Mouse (Mus musculus): Measurements from ENCODE around the gene Mllt3. TPM values are rescaled to one million over a fixed set of nuclear protein-coding genes. Genes with fewer than 3 reads are reported as not detected.

The Mllt3 gene
- total and polyA plus RNA-seq, 2 experiments from 2014 or later: 5.1 to 13.5 TPM

GRCm38 (mm10) chr4:87806196-87806987, 226.8 kb downstream of the Mllt3 start:
- Histone ChIP-seq H3K4me3 (ENCODE audit: low read depth, low read length) (no peak overlapping the region), H3K9ac (replicated peaks; ENCODE audit: low read depth, low read length) (no peak overlapping the region), H3K9me3 (replicated peaks; ENCODE audit: control insufficient read depth, low read length) (no peaks in the 10 kb centered on the region), H3K4me2 (ENCODE audit: low read depth, low read length) (peak overlapping the region; percentile 28; the same call in 1 of the 2 replicates), H3K27me3 (ENCODE audit: control insufficient read depth, insufficient read depth, low read length) (no peaks in the 10 kb centered on the region), H3K4me1 (ENCODE audit: control insufficient read depth, insufficient read depth) (peaks cover 22% of the 10 kb centered on the region), H3K36me3 (replicated peaks; ENCODE audit: control insufficient read depth, insufficient read depth, low read length) (no peaks in the 10 kb centered on the region), H3K27ac (ENCODE audit: low read depth) (peak overlapping the region; percentile 56)
- DNase-seq (ENCODE audit: low spot score) (no peak), ATAC-seq (ENCODE audit: insufficient read depth, low read depth) (no peak; the same call in 1 of the 2 replicates)
- 11% methylated on average over 6 of the region's 6 CpGs for WGBS
- TF ChIP-seq EP300 (IDR thresholded peaks at IDR 0.05; ENCODE audit: low read depth): no peak
- TF ChIP-seq CTCF (IDR thresholded peaks at IDR 0.05; ENCODE audit: low read depth): no peak

GRCm38 (mm10) chr4:87804576-87804975, 228.6 kb downstream of the Mllt3 start:
- Histone ChIP-seq H3K4me2 (ENCODE audit: low read depth, low read length) (no peak overlapping the region), H3K36me3 (replicated peaks; ENCODE audit: control insufficient read depth, insufficient read depth, low read length) (no peaks in the 10 kb centered on the region), H3K4me1 (ENCODE audit: control insufficient read depth, insufficient read depth) (peaks cover 22% of the 10 kb centered on the region), H3K27me3 (ENCODE audit: control insufficient read depth, insufficient read depth, low read length) (no peaks in the 10 kb centered on the region), H3K9ac (replicated peaks; ENCODE audit: low read depth, low read length) (no peak overlapping the region), H3K9me3 (replicated peaks; ENCODE audit: control insufficient read depth, low read length) (no peaks in the 10 kb centered on the region), H3K4me3 (ENCODE audit: low read depth, low read length) (no peak overlapping the region), H3K27ac (ENCODE audit: low read depth) (no peak overlapping the region)
- ATAC-seq (ENCODE audit: insufficient read depth, low read depth): no peak
- 45% methylated on average over 3 of the region's 3 CpGs for WGBS
- DNase-seq (ENCODE audit: low spot score): no peak
- no peak for TF ChIP-seq EP300 (IDR thresholded peaks at IDR 0.05; ENCODE audit: low read depth)
- TF ChIP-seq CTCF (IDR thresholded peaks at IDR 0.05; ENCODE audit: low read depth): no peak

GRCm38 (mm10) chr4:87803313-87803712, 229.9 kb downstream of the Mllt3 start:
- Histone ChIP-seq H3K27me3 (ENCODE audit: control insufficient read depth, insufficient read depth, low read length) (no peaks in the 10 kb centered on the region), H3K4me3 (ENCODE audit: low read depth, low read length) (no peak overlapping the region), H3K27ac (ENCODE audit: low read depth) (no peak overlapping the region), H3K4me1 (ENCODE audit: control insufficient read depth, insufficient read depth) (peaks cover 22% of the 10 kb centered on the region), H3K9me3 (replicated peaks; ENCODE audit: control insufficient read depth, low read length) (no peaks in the 10 kb centered on the region), H3K4me2 (ENCODE audit: low read depth, low read length) (no peak overlapping the region), H3K9ac (replicated peaks; ENCODE audit: low read depth, low read length) (no peak overlapping the region), H3K36me3 (replicated peaks; ENCODE audit: control insufficient read depth, insufficient read depth, low read length) (no peaks in the 10 kb centered on the region)
- WGBS: 42% methylated on average over 3 of the region's 3 CpGs
- ATAC-seq (ENCODE audit: insufficient read depth, low read depth) (no peak), DNase-seq (ENCODE audit: low spot score) (no peak)
- no peak for TF ChIP-seq EP300 (IDR thresholded peaks at IDR 0.05; ENCODE audit: low read depth)
- no peak for TF ChIP-seq CTCF (IDR thresholded peaks at IDR 0.05; ENCODE audit: low read depth)

GRCm38 (mm10) chr4:87802140-87802539, 231.0 kb downstream of the Mllt3 start:
- Histone ChIP-seq H3K4me2 (ENCODE audit: low read depth, low read length) (no peak overlapping the region), H3K9ac (replicated peaks; ENCODE audit: low read depth, low read length) (no peak overlapping the region), H3K27ac (ENCODE audit: low read depth) (no peak overlapping the region), H3K9me3 (replicated peaks; ENCODE audit: control insufficient read depth, low read length) (no peaks in the 10 kb centered on the region), H3K36me3 (replicated peaks; ENCODE audit: control insufficient read depth, insufficient read depth, low read length) (no peaks in the 10 kb centered on the region), H3K4me1 (ENCODE audit: control insufficient read depth, insufficient read depth) (peaks cover 21% of the 10 kb centered on the region), H3K27me3 (ENCODE audit: control insufficient read depth, insufficient read depth, low read length) (no peaks in the 10 kb centered on the region), H3K4me3 (ENCODE audit: low read depth, low read length) (no peak overlapping the region)
- TF ChIP-seq EP300 (IDR thresholded peaks at IDR 0.05; ENCODE audit: low read depth) (no peak), CTCF (IDR thresholded peaks at IDR 0.05; ENCODE audit: low read depth) (no peak)
- WGBS: 88% methylated on average over 4 of the region's 4 CpGs
- ATAC-seq (ENCODE audit: insufficient read depth, low read depth): no peak
- DNase-seq (ENCODE audit: low spot score): no peak

- H3K27me3 ChIP-seq (ENCODE audit: control insufficient read depth, insufficient read depth, low read length): no peaks in the 10 kb centered on the region
- H3K27ac ChIP-seq (ENCODE audit: low read depth): no peak overlapping the region
- 82% methylated on average over 3 of the region's 3 CpGs for WGBS
- no peak overlapping the region for H3K4me3 ChIP-seq (ENCODE audit: low read depth, low read length)
- DNase-seq (ENCODE audit: low spot score): no peak
- TF ChIP-seq CTCF (IDR thresholded peaks at IDR 0.05; ENCODE audit: low read depth) (no peak), EP300 (IDR thresholded peaks at IDR 0.05; ENCODE audit: low read depth) (no peak)
- ATAC-seq (ENCODE audit: insufficient read depth, low read depth): no peak
- H3K9me3 ChIP-seq (replicated peaks; ENCODE audit: control insufficient read depth, low read length): no peaks in the 10 kb centered on the region
- no peaks in the 10 kb centered on the region for H3K36me3 ChIP-seq (replicated peaks; ENCODE audit: control insufficient read depth, insufficient read depth, low read length)
- no peak overlapping the region for H3K9ac ChIP-seq (replicated peaks; ENCODE audit: low read depth, low read length)
- H3K4me1 ChIP-seq (ENCODE audit: control insufficient read depth, insufficient read depth): peaks cover 13% of the 10 kb centered on the region
- H3K4me2 ChIP-seq (ENCODE audit: low read depth, low read length): no peak overlapping the region
These were observed 231.8 kb downstream of the Mllt3 start for GRCm38 (mm10) chr4:87801332-87801731.

All from heart, postnatal 0 days (tissue).